26 mouse cellular contexts compared by ENCODE assay signal in genomic region chr4:139661897-139662296, GRCm38 (mm10). TPM values are rescaled to one million over a fixed set of nuclear protein-coding genes. Genes with fewer than 3 reads are reported as not detected.
"Had no signal": no experiment of that assay in that cellular context is flagged by ENCODE, and none has a peak within 500 bp of the region (broad histone marks: within the 10 kb centered on the region; RNA-seq: fewer than 3 reads in every experiment).

No protein-coding gene starts in this region.

- DNase-seq: gastrocnemius, adult 2 months; gastrocnemius, postnatal 10 days; gastrocnemius, postnatal 36 days; heart, adult 11 months; heart, adult 2 months; heart, postnatal 14 days; heart, postnatal 36 days; kidney, adult 11 months; kidney, adult 2 months; kidney, adult 9 months; kidney, postnatal 14 days; kidney, postnatal 36 days; layer of hippocampus, adult 9-11 months; layer of hippocampus, postnatal 36 days had no signal

- ATAC-seq: hindbrain, embryonic 16.5 days; intestine, embryonic 16.5 days; liver, embryonic 12.5 days had no signal

RNA-seq across cellular contexts. Expression of gene Tas1r2, which starts 8.6 kb away (rescaled TPM):
- total RNA-seq: gastrocnemius, adult 2 months; gastrocnemius, postnatal 10 days; gastrocnemius, postnatal 36 days; heart, adult 2 months; heart, postnatal 14 days; heart, postnatal 36 days; hematopoietic stem cell, adult 5-6 weeks; layer of hippocampus, adult 18-20 months; layer of hippocampus, adult 8-10 months; layer of hippocampus, postnatal 14 days; layer of hippocampus, postnatal 36 days; left cerebral cortex, adult 18-20 months; left cerebral cortex, adult 8-10 months; left cerebral cortex, postnatal 10 days; left cerebral cortex, postnatal 25 days; liver, adult 2 months had no signal

RNA-seq across cellular contexts. Expression of gene Gm21969, which starts 58.9 kb away (rescaled TPM):
- total RNA-seq: gastrocnemius, adult 2 months; gastrocnemius, postnatal 10 days; gastrocnemius, postnatal 36 days; heart, adult 2 months; heart, postnatal 14 days; heart, postnatal 36 days; hematopoietic stem cell, adult 5-6 weeks; layer of hippocampus, adult 18-20 months; layer of hippocampus, adult 8-10 months; layer of hippocampus, postnatal 14 days; layer of hippocampus, postnatal 36 days; left cerebral cortex, adult 8-10 months; left cerebral cortex, postnatal 10 days; left cerebral cortex, postnatal 25 days had no signal
